Mouse (Mus musculus) ES-Bruce4 (cell line): Measurements from ENCODE around the gene Gm5475.

Source experiments
- CTCF ChIP-seq: IDR thresholded peaks from one replicate; pipeline ENCODE4 v1.8.1; 2011; ENCODE audit warnings: low read depth, low read length
- EP300 ChIP-seq: IDR thresholded peaks from 2 replicates; pipeline ENCODE4 v1.6.1; 2011; ENCODE audit warnings: low read depth, low read length; ENCODE audit not compliant: insufficient read depth
- POLR2A ChIP-seq: IDR thresholded peaks from one replicate; pipeline ENCODE4 v1.8.1; 2011; ENCODE audit warnings: low read length; ENCODE audit not compliant: insufficient read depth

- TF ChIP-seq POLR2A (no peak), CTCF (no peak), EP300 (no peak)
Observed at GRCm38 (mm10) chr15:100462086-100462485, 40.1 kb downstream of the Gm5475 start.
